Mouse (Mus musculus) thymus, postnatal 4 days (tissue): ENCODE results near the gene Fam83c.

Experiments used
- DNase-seq: peaks from one replicate; pipeline ENCODE4 v3.0.0; 2021

The Fam83c gene

DNA sequence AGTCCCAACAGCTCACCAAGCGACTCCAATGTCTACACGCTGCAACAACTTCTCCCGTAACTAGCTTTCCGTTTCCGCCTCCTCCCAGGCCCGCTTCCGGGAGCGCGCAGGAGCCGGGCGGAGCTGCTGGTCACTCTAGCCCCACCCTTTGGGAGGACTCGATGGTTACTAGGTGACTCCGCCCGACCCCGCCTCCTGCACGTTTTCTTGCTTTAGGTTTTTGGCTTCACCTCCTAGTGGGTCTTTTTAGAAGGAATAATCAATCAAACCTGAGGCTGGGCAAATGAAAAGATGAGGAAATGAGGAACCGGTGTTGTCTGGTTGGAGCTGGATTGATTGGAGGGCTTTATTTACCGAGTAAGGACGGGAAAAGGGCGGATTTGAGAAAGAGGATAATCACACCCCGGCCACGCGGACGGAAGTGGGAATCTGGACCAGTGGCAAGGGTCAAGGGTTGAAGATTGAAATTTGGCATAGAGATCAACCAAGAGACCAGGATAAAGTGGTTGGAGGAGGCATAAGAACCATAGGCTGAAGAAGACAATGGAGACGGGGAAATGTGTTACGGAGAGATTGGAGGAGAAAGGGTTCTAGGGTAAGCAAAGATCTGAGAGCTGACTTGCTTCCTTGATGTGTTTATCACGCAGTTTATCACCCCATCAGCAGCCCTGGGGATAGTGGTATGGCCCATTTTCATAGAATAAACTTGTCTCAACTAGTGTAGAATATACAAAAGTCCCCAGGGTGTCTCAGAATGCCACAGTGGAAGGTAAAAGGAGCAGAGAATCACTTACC is 7.8 kb downstream of the Fam83c start, which contains the start of gene Eif6:
TSS of gene Eif6 (minus strand) at position 296 of the 795 bp plus-strand sequence.
- DNase-seq = peak; percentile 87

DNA sequence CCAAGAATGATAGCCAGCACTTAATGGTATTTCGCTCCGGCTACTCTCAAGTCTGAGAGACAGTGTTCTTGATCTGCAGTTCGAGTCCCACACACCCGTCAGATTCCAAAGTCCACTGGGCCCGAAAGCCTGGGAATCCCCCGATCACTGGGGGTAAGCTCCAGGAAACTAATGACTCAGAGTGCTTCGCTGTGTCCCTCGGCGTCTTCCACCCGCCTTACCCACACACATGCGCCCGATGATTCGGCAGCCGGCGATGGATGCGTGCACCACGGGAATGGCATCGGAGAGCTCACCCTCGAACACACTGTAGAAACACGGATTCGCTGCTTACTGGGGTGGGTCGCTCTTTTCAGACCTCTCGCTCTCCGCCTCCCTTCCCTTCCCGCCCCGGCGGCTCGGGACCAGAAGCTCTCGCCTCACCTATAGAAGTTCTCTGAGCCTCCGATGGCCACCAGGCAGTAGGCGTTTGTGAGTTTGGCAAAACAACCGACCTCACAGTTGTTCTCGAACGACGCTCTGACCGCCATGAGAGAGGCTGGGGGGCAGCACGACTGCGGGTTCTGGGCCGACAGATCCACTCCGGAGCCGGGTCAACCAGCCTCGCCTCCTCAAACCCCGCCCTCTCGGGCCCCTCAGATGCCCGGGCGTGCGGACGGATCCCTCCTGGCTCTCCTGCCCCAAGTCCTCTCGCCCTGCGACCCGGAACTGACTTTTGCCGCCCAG is 8.6 kb downstream of the Fam83c start:
- DNase-seq = no peak

DNA sequence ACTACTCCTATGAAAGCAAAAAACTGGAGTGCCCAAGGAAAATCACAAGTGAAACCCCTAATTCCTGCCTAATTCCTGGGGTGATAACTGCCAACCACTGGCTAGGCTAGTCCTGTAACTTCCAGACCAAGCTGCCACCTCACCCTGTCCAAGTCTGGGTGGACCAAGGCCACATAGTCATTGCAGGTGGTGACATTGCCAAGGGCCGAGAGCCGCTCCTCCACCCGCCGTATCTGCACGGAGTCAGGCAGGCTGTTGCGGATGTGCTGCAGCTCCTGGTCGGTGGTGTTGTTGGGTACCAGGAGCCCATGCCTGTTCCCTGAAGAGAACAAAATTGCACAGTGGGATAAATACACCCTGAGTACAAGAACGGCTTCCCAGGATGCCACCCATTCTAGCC is 10.9 kb downstream of the Fam83c start:
- DNase-seq = no peak

DNA sequence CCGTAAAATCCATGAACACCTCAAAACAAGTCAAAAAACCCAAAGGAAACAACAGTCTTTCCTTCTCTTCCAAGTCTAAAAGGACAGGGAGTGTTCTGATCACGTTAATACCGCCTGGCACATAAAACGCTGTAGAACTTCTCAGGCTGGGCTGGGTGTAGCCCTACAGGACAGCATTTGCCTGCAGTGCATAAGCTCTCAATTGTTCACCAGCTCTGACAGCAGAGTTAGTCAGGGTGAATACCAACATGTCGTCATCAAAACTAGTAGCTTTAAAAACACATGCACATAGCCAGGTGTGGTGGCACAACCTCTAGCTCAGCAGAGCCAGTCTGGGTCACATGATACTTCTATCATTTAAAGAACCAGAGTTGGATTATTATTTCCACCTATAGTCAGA is 13.9 kb downstream of the Fam83c start:
- no peak for DNase-seq

DNA sequence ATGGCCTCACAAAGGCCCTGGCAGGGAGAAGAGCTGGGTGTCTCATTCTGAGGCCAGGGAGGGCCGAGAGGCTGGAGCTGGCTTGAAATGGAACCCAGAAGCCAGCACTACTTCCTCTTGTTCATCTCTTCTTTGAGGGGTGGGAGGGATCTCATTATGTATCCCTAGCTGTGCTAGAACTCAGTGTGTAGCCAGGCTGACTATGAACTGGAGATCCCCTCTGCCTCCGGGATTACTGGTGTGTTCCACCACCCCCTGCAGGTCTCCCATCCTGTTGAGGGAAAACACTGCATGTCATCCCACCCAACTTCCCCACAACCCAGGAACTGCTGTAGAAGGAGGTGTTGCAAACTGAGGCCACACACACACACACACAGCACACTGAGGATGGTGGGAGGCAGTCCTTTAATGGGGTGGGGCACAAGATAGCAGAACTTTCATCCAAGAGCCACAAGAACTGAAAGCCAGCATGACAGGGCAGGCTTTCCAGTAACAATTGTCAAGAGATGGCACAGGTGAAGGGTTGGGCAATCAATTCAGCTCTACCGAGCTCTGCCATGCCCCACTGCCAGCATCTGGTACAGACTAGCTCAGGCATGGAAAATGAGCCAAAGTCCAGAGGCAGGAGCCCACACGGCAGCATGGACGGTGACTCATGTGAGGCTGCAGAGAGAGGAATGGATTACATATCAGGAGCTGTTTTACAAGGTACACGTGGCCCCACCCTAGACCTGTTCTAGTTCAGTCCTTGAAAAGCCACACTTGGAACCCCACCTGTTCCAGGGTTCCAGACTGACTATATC is 15.0 kb downstream of the Fam83c start:
- no peak for DNase-seq

DNA sequence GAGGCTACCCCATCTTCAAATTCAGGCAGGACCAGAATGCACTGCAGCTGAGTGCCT is 15.4 kb downstream of the Fam83c start, which contains the start of gene BC029722:
TSS of gene BC029722 (minus strand) at position 35 of the 57 bp plus-strand sequence.
- no peak for DNase-seq

DNA sequence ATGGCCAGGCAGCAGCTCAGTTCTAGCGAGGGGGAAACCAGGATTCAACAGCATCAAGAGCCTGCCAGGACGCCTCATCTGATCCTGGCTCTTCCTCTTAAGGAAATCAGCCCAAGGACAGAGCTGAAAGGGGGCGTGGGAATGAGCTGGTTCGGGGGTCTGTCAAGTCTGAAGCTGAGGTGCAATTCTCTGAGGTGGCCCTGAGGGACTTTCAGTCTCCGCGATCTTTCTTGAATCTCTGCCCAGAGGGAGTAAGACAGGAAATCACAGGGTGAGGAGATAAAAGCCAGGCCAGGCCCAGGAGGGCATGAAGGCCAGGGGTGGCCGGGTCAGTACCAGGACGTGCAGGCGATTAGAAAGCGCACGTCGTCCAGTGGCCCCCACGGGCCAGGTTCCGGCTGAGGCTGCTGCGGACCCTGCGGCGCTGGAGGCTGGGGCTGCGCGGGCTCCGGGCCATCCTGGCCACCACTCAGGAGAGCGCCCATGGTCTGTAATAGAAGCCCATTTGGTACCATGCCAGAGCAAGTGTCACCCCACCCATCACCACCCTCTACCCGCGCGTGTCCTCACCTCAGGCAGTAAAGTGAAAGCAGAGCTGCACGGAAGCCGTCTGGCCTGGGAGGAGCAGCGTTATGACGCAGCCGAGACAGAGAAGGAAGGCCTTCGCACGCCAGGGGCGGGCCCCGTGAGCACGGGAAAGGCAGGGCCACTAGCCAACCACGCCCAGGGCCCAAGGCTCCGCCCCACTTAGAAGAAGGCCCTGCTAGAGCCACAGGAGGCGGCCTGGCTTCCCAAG is 15.9 kb downstream of the Fam83c start:
- DNase-seq = peak; percentile 97

DNA sequence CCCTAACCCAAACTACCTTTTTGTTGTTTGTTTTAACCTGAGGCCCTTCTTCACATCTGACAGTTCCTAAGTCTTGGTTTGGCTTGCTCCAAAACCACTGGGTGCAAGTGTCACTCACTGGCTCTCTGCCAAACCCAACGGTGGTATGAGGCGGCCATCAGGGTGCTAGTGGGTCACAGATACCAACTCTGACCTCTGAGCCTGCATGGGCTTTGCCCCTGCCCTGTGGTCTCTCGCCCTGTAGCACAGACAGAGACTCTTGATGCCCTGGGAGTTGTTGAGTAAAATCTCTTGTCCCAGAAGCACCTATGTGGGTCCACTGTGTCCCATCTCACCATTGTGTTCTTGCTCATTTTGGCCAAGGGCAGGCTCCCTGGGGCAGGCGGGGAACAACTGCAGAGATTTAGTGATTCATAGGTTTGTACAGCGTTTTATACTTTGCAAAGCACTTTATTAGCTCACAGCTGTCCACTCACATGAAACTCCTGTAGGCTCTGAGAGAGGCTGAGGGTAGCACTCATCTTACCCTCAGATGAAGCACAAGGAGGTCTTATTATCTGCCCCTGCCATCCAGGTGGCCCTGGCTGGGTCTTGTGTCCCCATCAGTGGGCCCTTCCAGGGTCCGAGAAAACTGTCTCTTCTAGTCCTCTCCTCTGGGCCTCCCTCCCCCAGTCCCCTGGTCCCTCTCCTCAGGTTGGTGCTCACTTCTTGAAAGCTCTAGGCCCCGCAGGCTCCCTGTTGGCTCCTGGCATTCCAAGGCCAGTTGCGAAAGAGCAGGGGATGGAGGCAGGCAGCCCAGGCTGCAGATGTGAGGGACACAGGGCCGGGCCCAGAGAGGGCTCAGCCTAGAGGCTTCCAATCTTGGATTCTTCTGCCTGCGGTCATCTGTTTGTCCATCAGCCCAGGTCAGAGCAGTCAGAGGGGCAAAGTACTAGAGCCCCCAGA is 17.1 kb downstream of the Fam83c start:
- DNase-seq = no peak

DNA sequence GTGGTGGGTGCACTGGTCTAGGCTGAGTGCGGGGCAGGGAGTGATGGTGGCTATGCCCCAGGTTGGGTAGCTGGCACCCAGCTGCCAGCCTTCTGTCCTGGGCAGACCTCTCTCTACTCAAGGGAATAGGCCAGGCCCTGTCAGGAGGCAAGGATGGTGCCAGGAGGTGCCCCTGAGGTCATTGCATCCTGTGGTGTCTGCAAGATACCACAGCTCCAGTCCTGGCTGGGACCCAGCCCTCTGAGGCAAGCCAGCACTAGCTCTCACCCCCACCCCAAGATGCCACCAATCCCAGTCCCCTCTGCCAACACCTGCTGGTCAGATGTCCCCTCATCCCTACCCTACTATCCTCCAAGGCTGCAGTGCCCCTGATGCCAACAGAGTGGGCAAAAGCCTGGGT is 18.5 kb downstream of the Fam83c start:
- no peak for DNase-seq

DNA sequence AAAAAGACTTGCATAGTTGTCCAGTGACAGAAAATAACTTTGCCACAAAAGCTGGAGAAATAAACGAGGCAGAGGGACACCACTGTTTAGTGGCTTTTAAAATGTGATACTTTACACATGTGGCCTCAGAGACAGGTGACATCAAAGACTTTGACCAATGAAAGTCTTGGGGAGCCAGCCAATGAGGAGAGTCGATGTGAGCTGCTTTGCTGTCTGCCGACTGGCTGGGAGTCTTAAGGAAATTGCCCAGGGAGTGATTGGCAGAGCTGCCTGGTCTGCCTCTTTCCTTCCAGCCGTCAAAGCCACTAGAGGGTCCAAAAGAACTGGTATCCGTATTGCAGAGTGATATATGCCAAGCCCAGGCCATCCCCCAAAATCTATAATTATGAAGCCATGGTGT is 19.8 kb downstream of the Fam83c start:
- DNase-seq = no peak

DNA sequence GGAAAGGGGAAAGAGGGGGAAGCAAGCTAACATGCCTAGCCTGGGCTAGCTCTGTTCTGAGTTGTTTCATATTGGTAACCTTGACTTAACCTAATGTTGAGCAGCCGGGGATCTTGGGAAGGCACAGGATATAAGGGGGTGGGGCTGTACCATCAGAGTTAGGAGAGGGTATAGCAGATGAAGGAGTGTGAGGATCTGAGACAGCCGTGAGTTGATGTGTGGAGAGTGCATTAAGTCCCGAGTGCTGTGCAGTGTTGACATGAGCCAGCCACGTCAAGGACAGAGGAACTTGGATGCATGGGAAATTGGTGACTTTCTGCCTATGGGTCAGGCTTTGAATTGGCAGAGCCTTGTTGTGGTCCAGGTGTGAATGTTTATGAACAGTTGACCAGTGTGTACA is 22.0 kb downstream of the Fam83c start:
- no peak for DNase-seq

DNA sequence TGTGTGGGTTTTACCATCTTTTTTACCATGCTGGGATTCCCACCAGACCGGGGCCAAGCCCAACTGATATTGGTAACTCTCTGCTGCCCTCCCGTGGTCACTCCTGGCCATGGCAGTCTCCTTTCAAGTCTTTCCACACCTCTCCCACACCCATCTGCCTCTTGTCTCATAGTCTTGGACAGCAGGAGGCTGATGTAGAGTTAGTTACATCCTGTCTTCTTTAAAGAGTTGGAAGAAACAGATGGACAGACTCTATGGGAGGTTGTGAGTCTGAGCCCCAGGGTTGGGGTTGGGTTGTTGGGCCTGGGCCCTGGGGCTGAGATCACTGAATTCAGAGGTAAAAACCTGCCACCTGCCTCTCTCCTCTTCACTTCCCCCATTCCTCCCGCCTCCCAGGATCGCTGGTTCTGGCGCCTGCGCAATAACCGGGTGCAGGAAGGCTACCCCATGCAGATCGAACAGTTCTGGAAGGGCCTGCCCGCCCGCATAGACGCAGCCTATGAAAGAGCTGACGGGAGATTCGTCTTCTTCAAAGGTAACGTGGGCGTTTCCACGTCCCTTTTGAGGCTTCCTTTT is 22.7 kb downstream of the Fam83c start:
- DNase-seq = peak; percentile 90

DNA sequence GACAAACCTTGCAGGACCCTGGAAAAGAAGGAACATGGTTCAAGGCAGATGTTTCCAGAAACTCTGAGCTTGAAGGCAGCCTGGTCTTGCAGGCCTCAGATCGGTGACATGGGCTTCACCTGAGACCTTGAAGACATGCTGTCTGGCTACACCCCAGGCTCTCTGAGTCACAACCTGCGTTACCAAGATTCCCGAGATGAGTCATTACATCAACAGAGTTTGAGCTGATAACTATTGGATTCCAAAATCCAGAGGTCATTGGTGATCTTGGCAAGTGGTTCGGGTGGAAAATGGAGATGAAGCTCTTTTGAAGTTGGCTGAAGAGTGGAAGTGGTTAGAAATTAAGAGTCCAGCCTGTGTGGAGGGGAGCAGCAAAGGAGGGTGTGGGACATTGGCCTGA is 25.0 kb downstream of the Fam83c start:
- no peak for DNase-seq

DNA sequence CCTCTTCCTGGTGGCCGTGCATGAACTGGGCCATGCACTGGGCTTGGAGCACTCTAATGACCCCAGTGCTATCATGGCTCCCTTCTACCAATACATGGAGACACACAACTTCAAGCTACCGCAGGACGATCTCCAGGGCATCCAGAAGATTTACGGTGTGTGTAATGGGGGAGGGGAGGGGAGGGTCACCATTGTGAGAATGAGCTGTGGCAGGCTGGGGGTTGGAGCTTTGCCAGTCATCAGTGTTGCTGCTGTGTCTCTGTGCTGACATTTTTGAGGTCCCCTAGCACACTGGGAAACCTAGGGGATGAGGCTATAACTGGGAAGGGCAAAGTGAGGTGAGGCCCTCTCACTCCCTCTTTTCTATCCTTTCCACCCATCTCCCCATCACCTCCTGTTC is 27.2 kb downstream of the Fam83c start:
- DNase-seq = no peak

DNA sequence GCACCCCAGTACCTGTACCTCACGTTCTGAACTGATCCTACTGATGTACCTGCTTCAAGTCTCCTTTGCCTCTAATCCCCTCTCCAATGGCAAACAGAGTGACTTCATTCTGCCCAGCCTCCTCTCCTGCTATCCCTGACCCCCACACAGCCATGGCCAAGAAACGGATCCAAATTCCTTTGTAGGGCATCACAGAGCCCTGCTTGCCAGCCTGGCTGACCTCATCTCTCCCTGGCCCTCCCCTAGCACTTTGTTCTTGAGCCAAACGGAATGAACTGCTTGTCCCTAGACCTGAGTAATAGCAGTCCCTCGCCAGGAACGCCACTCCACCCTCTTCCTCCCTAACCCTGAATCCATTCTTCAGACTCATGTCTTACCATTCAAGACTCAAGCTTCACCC is 28.1 kb downstream of the Fam83c start:
- no peak for DNase-seq

DNA sequence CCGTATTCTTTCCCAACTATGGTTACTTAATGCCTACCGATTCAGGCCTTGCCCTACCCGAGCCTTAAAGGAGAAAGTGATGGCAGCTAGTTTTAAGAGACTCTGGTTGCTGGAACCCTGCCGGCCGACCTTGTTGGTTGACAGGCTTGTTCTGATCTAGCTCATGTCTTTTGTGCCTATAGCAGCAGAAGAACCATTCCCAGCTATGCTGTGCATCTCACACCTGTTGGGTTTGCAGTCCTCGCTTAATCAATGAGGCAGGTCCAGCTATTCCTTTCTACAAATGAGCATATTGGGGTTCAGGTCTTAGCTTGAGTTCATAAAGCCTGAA is 28.8 kb downstream of the Fam83c start:
- no peak for DNase-seq

DNA sequence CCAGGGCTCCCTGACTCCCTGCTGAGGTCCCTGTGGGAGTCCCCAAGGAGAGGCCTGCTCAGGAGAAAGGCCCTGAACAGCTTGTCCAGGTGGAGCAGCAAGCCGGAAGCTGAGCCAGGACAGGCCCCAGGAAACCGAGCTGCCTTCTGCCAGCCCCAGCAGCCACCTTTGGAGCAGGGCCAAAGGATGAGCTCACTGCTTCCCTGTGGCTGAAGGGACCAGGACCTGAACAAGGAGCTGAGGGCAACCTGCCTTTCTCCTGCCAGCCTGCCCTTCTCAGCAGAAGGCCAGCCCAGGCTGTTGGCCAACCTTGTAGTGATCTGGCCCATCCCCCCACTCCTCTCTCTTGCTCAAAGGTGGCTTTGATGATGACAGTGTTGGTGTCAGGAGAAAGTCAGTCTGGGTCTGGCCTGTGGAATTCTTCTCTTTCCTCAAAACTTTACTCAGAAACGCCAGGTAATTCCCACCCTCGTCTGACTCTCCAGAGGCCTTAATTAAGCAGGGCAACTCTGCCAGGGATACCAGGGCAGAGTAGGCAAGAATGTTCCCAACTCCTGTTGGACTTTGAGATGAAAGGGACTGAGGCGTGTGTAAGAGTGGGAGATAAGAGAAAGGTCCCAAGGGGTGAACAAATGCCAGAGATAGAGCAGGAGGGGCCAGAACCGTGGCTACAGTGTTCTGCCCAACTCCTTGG is 29.3 kb downstream of the Fam83c start:
- DNase-seq = no peak

DNA sequence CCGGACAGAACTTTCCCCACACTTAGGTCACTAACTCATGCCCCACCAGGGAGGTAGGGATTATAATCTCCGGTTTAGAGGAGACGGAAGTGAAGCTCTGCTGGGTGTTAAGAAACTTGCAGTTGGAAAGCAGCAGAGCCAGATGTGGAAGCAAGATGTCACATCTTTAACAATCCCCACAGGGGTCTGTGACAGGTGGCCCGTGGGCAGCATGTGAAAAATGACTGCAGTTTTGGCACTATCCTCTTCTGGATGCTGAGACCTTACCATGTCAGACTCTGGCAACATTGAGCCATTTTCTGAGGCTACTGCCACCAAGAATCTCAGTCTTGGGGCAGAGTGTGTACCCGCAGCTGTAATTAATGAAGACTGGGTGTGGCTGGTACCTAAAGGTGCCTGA is 30.6 kb downstream of the Fam83c start:
- no peak for DNase-seq

DNA sequence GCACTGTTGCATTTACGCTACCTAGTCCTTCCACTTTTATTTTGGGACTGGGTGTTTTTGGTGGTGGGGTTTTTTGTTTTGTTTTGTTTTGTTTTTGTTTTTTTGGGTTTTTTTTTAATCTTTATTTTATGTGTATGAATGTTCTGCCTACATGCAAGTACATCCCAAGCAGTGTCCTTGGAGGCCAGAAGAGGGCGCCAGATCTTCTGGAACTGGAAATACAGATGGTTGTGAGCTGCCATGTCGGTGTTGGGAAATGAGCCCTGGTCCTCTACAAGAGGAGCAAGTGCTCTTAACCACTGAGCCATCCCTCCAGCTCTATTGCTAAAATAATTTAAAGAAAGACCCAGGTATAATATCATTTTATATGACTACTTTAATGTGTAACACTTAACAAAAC is 31.9 kb downstream of the Fam83c start:
- peak; percentile 62 for DNase-seq

DNA sequence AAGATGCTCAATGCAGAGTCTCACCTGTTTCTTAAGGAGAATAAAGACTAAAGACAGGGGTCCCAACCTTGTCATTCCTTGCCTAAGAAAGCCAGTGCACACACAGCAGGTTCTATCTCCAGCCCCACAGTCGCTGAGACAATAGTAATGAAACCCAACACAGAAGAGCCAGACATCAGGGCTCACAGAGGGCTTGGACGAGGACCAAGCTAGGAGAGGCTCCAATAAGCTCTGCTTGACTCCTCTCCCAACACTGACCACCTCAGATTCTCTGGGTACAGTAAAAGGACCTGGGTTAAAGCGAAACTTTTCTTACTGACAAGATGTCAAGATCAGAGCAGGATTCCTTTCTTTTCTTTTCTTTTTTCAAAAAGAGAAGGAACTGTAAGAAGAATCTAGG is 36.0 kb downstream of the Fam83c start:
- no peak for DNase-seq

DNA sequence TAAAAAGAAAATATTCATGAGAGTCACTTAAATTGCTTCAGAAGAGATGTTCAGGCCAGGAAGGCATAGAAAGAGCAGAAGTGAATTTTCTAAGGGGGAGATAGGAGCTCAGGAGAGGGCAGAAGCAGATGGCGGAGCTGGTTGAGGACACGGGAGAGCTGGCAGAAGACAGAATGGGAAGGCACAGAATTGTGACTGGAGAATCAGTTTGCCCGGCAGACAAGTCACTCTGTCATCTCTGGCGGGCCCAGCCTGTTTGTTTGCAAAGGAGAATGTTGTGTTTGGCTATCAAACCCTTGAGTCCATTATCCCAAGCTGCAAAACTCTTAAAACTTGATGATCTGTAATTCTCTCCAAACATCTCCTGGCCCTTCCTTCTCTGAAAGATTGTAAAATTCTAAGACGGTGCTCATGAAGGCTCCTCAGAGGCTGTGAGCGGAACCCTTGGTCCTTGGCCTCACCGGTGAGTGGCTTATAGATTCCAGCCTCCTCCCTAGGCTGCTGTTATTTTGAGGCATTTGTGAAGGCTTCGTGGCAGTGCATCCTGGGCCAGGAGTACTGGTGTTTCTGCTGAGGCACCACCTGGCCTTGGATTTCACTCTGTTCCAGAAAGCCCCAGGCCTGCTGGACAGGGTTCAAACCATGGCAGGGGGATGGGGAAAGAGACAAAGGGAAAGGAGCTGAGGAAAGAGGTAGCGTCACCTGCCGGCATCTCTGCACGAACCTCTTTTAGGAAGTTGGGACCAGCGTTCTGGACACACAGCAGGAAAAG is 39.8 kb downstream of the Fam83c start:
- DNase-seq = no peak
